Mouse (Mus musculus) midbrain, embryonic 12.5 days (tissue): ENCODE data around the gene Tmem229b. TPM values are rescaled to one million over a fixed set of nuclear protein-coding genes. Genes with fewer than 3 reads are reported as not detected.
"Not testable (repeated sequence)": the region's sequence is repeated elsewhere in the genome, so short reads cannot be mapped to it uniquely, and the experiment has no call there.

Experiments
- ATAC-seq: fragments of 200-750 bp; cut with Nextera tagmentation; 2 replicates; pipeline ENCODE4 v1.8.0; 2017; ENCODE audit warnings: low read depth, moderate TSS enrichment, moderate library complexity; ENCODE audit not compliant: low FRiP score
- H3K27ac ChIP-seq: fragments of 300-500 bp; sonication (generic); replicated peaks from 2 replicates; pipeline ENCODE4 v1.5.1; 2016; ENCODE audit warnings: mild to moderate bottlenecking
- H3K27me3 ChIP-seq: fragments of 300-500 bp; sonication (generic); 2 replicates; pipeline ENCODE4 v1.6.1; 2016; ENCODE audit warnings: mild to moderate bottlenecking
- H3K36me3 ChIP-seq: fragments of 300-500 bp; sonication (generic); 2 replicates; pipeline ENCODE4 v1.6.1; 2016
- H3K4me1 ChIP-seq: fragments of 300-500 bp; sonication (generic); 2 replicates; pipeline ENCODE4 v1.6.1; 2016
- H3K4me2 ChIP-seq: fragments of 300-500 bp; sonication (generic); replicated peaks from 2 replicates; pipeline ENCODE4 v1.6.1; 2016; ENCODE audit warnings: mild to moderate bottlenecking, moderate library complexity
- H3K4me3 ChIP-seq: fragments of 300-500 bp; sonication (generic); 2 replicates; pipeline ENCODE4 v1.5.1; 2016; ENCODE audit warnings: mild to moderate bottlenecking
- H3K9ac ChIP-seq: fragments of 300-500 bp; sonication (generic); replicated peaks from 2 replicates; pipeline ENCODE4 v1.6.1; 2016; ENCODE audit warnings: mild to moderate bottlenecking, moderate library complexity
- H3K9me3 ChIP-seq: fragments of 300-500 bp; sonication (generic); 2 replicates; pipeline ENCODE4 v1.6.1; 2016; ENCODE audit warnings: mild to moderate bottlenecking
- WGBS: fragments of 180-500 bp; shearing (Covaris S2); methylation state at CpG from one replicate; pipeline ENCODE4 v1.1.7; 2016; 5-methylcytosine and 5-hydroxymethylcytosine counted together
- polyA plus RNA-seq: library from polyadenylated mRNA; unstranded; fragments of >200 nt; fragmentation: Nextera tagmentation; extraction: Ambion mirVana; gene quantifications from 2 replicates; pipeline ENCODE4 v1.2.1, GENCODE M21; 2016

Tmem229b gene
- polyA plus RNA-seq, 1 experiment from 2014 or later: 17.3 TPM

- 18% methylated on average over 3 of the region's 3 CpGs for WGBS
These were observed 27.9 kb upstream of the Tmem229b start for GRCm38 (mm10) chr12:79035349-79035748.

GRCm38 (mm10) chr12:79034331-79034730, 26.9 kb upstream of the Tmem229b start:
- Histone ChIP-seq H3K4me1 (no peaks in the 10 kb centered on the region), H3K9ac (no peak overlapping the region), H3K4me2 (no peak overlapping the region), H3K4me3 (no peak overlapping the region), H3K36me3 (no peaks in the 10 kb centered on the region), H3K27me3 (no peaks in the 10 kb centered on the region), H3K27ac (no peak overlapping the region), H3K9me3 (no peaks in the 10 kb centered on the region)
- ATAC-seq: no peak
- 97% methylated on average over 2 of the region's 2 CpGs for WGBS

More at GRCm38 (mm10) chr12:79035349-79035748, 27.9 kb upstream of the Tmem229b start:
- Histone ChIP-seq H3K4me3 (no peak overlapping the region), H3K4me1 (no peaks in the 10 kb centered on the region), H3K9me3 (no peaks in the 10 kb centered on the region), H3K9ac (no peak overlapping the region), H3K36me3 (peaks cover under 1% of the 10 kb centered on the region), H3K4me2 (no peak overlapping the region), H3K27ac (no peak overlapping the region), H3K27me3 (no peaks in the 10 kb centered on the region)
- no peak for ATAC-seq

DNA sequence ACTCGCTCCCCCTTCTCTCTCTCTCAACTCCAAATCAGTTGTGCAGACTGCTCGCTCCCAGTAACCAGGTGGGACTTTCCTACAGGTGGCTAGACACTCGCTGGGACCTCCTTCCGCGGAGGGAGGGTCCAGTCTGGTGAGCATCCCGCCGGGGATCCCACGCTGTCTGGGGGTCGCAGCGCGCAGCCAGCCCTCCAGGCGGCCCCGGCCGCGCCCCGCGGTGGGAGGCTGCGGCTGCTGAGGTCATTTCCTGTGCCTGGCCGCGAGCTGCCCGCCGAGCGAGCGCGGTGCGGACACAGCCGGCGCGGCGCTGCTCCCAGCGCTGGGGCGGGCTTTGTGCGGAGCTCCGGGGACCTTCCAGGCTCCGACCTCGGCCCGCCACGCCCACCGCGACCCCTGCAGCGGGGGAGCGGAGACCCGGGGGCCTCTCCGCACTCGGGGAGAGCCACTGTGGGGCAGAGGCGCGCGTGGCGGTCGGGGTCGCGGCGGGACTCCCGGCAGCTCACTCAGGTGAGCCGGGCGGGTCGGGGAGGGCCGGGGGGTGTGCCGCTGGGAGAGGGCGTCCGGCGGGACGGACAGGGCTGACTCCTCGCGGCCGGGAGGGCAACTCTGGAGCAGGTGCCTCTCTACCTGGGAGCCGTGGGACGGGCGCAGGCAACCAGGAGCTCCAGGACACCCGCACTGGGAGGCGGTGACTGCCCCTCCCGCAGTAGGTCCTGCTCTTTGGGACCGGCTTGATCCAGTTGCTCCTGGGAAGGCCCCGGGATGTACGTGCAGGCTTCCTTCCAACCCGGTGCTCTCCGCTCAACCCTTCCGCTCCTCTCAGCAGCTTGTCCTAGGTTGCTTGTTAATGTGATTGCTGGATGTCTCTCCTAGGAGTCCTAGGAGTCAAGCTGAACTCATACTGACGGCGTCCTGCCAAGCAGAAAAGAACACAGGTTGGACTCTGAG, 21.8 kb upstream of the Tmem229b start, which contains the start of gene Plekhh1:
Gene Plekhh1, plus strand, starts transcription at position 253 of the 951 bp plus-strand sequence.
- H3K9me3 ChIP-seq: no peaks in the 10 kb centered on the region
- H3K9ac ChIP-seq: peak within 1 kb of the TSS; percentile 85
- H3K4me1 ChIP-seq: peaks cover 6% of the 10 kb centered on the region
- H3K36me3 ChIP-seq: no peaks in the 10 kb centered on the region
- H3K27me3 ChIP-seq: no peaks in the 10 kb centered on the region
- peak within 1 kb of the TSS; percentile 88 for H3K4me3 ChIP-seq
- peak within 1 kb of the TSS; percentile 63 for H3K27ac ChIP-seq
- peak; percentile 93 for ATAC-seq
- H3K4me2 ChIP-seq: peak within 1 kb of the TSS; percentile 89
- WGBS: under 1% methylated on average over 72 of the region's 80 CpGs

GRCm38 (mm10) chr12:79027526-79027925, 20.1 kb upstream of the Tmem229b start:
- H3K9ac ChIP-seq: not testable (repeated sequence)

DNA sequence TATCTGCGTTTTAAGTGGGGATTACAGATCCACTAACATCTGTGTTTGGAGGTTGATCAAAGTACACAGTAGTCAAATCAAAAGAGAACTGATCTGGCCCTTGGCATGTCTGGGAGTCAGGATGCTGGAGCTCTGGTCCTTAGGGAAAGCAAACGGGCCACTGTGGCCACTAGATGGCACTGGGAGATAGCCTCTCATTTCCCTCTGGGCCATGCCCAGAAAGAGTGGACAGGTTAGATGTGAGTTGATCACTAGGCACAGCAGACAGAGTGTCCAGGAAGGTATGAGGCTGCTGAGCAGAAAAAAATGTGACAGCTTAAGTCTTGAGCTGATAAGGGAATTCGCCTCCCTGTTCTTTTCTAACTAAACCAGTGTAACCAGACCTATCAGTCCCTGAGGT, 15.5 kb upstream of the Tmem229b start:
- no peaks in the 10 kb centered on the region for H3K27me3 ChIP-seq
- 12% methylated on average over 3 of the region's 3 CpGs for WGBS
- no peak overlapping the region for H3K4me2 ChIP-seq

More at GRCm38 (mm10) chr12:79027526-79027925, 20.1 kb upstream of the Tmem229b start:
- H3K9me3 ChIP-seq, H3K4me3 ChIP-seq, ATAC-seq, H3K36me3 ChIP-seq, H3K27ac ChIP-seq, H3K4me2 ChIP-seq, H3K4me1 ChIP-seq, H3K27me3 ChIP-seq: not testable (repeated sequence)
- WGBS: 89% methylated on average over 8 of the region's 8 CpGs

GRCm38 (mm10) chr12:79021902-79022301, 14.5 kb upstream of the Tmem229b start:
- Histone ChIP-seq H3K9ac (no peak overlapping the region), H3K27me3 (no peaks in the 10 kb centered on the region), H3K4me1 (no peaks in the 10 kb centered on the region), H3K4me3 (no peak overlapping the region), H3K4me2 (no peak overlapping the region), H3K36me3 (no peaks in the 10 kb centered on the region), H3K9me3 (no peaks in the 10 kb centered on the region), H3K27ac (no peak overlapping the region)
- ATAC-seq: no peak
- WGBS: 84% methylated on average over 1 of the region's 1 CpGs

More for the DNA sequence above, 15.5 kb upstream of the Tmem229b start:
- no peaks in the 10 kb centered on the region for H3K9me3 ChIP-seq
- H3K9ac ChIP-seq: no peak overlapping the region
- H3K36me3 ChIP-seq: no peaks in the 10 kb centered on the region
- ATAC-seq: no peak
- no peak overlapping the region for H3K4me3 ChIP-seq
- H3K27ac ChIP-seq: no peak overlapping the region
- no peaks in the 10 kb centered on the region for H3K4me1 ChIP-seq

- peaks cover 11% of the 10 kb centered on the region for H3K4me1 ChIP-seq
- 65% methylated on average over 4 of the region's 4 CpGs for WGBS
- no peaks in the 10 kb centered on the region for H3K27me3 ChIP-seq
- H3K4me2 ChIP-seq: no peak overlapping the region
- no peaks in the 10 kb centered on the region for H3K9me3 ChIP-seq
- H3K4me3 ChIP-seq: no peak overlapping the region
- no peak overlapping the region for H3K9ac ChIP-seq
- H3K27ac ChIP-seq: no peak overlapping the region
- no peaks in the 10 kb centered on the region for H3K36me3 ChIP-seq
- no peak for ATAC-seq
These were observed 10.6 kb upstream of the Tmem229b start for GRCm38 (mm10) chr12:79017994-79018399.

- Histone ChIP-seq H3K36me3 (no peaks in the 10 kb centered on the region), H3K4me1 (peaks cover 11% of the 10 kb centered on the region), H3K9ac (no peak overlapping the region), H3K27ac (peak overlapping the region; percentile 54; the same call in 1 of the 2 replicates), H3K4me3 (no peak overlapping the region), H3K9me3 (no peaks in the 10 kb centered on the region), H3K27me3 (no peaks in the 10 kb centered on the region), H3K4me2 (no peak overlapping the region)
- 14% methylated on average over 5 of the region's 5 CpGs for WGBS
- ATAC-seq: peak; percentile 84
These were observed 8.7 kb upstream of the Tmem229b start for GRCm38 (mm10) chr12:79016109-79016508.

- no peak overlapping the region for H3K4me2 ChIP-seq
- H3K4me3 ChIP-seq: no peak overlapping the region
- H3K36me3 ChIP-seq: no peaks in the 10 kb centered on the region
- H3K27ac ChIP-seq: no peak overlapping the region
- H3K9me3 ChIP-seq: no peaks in the 10 kb centered on the region
- H3K9ac ChIP-seq: no peak overlapping the region
- no peaks in the 10 kb centered on the region for H3K27me3 ChIP-seq
- no peak for ATAC-seq
- H3K4me1 ChIP-seq: peaks cover 10% of the 10 kb centered on the region; the same call in 1 of the 2 replicates
- WGBS: 46% methylated on average over 3 of the region's 3 CpGs
These were observed 3.1 kb upstream of the Tmem229b start for GRCm38 (mm10) chr12:79010569-79010968.

- H3K4me3 ChIP-seq: peak overlapping the region; percentile 81
- H3K9me3 ChIP-seq: no peaks in the 10 kb centered on the region
- no peaks in the 10 kb centered on the region for H3K36me3 ChIP-seq
- 0 out of 2 replicates have a peak, but pooled peaks cover 9% of the 10 kb centered on the region for H3K4me1 ChIP-seq
- WGBS: under 1% methylated on average over 31 of the region's 53 CpGs
- H3K27me3 ChIP-seq: peaks cover 4% of the 10 kb centered on the region; the same call in 1 of the 2 replicates
- peak; percentile 82 for ATAC-seq
- H3K4me2 ChIP-seq: peak overlapping the region; percentile 86
- peak overlapping the region; percentile 81 for H3K27ac ChIP-seq
- peak overlapping the region; percentile 92 for H3K9ac ChIP-seq
These were observed 825 bp downstream of the Tmem229b start for GRCm38 (mm10) chr12:79006478-79007125.

DNA sequence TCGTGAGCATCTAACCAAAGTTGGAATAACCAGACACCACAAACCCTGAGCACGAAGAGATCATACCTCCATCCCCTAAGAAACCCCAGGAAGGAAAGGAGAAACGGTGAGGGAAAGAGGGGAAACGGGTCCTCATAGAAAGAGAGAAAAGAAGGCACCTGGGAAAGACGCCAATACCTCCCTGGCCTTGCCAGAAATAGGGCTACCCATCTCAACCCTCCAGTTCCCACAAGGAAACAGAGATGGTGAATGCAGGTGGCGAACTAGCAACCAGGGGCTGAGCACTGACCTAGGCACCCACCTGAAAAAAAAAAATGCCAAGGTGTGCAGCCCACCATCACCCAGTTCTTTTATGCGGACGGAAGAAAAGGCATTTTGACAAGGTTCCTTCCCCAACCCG, 1.4 kb downstream of the Tmem229b start:
- Histone ChIP-seq H3K9me3 (no peaks in the 10 kb centered on the region), H3K4me1 (0 out of 2 replicates have a peak, but pooled peaks cover 9% of the 10 kb centered on the region), H3K36me3 (no peaks in the 10 kb centered on the region), H3K4me2 (peak overlapping the region; percentile 86), H3K4me3 (peak overlapping the region; percentile 81), H3K27me3 (peaks cover 4% of the 10 kb centered on the region; the same call in 1 of the 2 replicates), H3K27ac (no peak overlapping the region), H3K9ac (peak overlapping the region; percentile 92)
- 41% methylated on average over 9 of the region's 9 CpGs for WGBS
- no peak for ATAC-seq

DNA sequence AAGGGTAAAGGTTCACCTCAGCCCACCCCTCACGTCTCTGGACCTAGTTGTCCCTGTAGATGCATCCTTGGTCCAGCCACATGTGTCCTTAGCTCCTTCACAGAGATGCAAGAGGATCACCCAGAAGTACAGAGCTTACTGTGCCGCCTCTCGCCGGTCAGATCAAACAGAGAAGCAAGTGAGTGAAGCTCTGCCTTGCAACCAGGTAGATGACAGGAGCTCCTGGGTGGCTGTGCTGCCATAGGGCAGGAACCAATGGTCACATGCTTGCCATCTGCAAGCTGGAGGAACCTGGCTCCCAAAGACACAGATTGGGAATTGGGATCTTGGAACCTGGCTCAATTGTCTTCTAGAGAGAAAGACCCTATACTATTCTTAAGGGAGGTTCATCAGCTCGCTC, 2.0 kb downstream of the Tmem229b start:
- peaks cover 4% of the 10 kb centered on the region; the same call in 1 of the 2 replicates for H3K27me3 ChIP-seq
- 0 out of 2 replicates have a peak, but pooled peaks cover 9% of the 10 kb centered on the region for H3K4me1 ChIP-seq
- no peak overlapping the region for H3K4me3 ChIP-seq
- H3K9me3 ChIP-seq: no peaks in the 10 kb centered on the region
- no peak overlapping the region for H3K9ac ChIP-seq
- H3K27ac ChIP-seq: no peak overlapping the region
- H3K36me3 ChIP-seq: no peaks in the 10 kb centered on the region
- 87% methylated on average over 5 of the region's 5 CpGs for WGBS
- no peak for ATAC-seq
- H3K4me2 ChIP-seq: no peak overlapping the region
